Mouse (Mus musculus): ENCODE data around the gene Il4i1. TPM values are rescaled to one million over a fixed set of nuclear protein-coding genes. Genes with fewer than 3 reads are reported as not detected.

Il4i1 gene
- total RNA-seq, 2 experiments from 2014 or later: 1.4 to 2.0 TPM

Small RNA genes lying within 50 kb of the gene (microRNA-seq; reads per million reads assigned to microRNA genes)
- 0 reads per million in 2 experiments for gene Mir707

Other genes starting within 250 kb of the Il4i1 start
- under 1 TPM; 0.50 to 0.59 TPM for gene Napsa, start 244.0 kb upstream of the Il4i1 start, total RNA-seq (2021)
- gene Kcnc3, start 225.7 kb upstream of the Il4i1 start, total RNA-seq (2021): under 1 TPM; 0.38 to 0.43 TPM
- 10 to 100 TPM; 11.8 to 14.3 TPM for gene Myh14, start 145.5 kb upstream of the Il4i1 start, total RNA-seq (2021)
- gene Izumo2, start 107.6 kb upstream of the Il4i1 start, total RNA-seq (2021): not detected
- 10 to 100 TPM; 28.4 to 28.9 TPM for gene Vrk3, start 68.0 kb upstream of the Il4i1 start, total RNA-seq (2021)
- gene Zfp473, start 65.3 kb upstream of the Il4i1 start, total RNA-seq (2021): under 1 TPM; 0.19 to 0.20 TPM
- 10 to 100 TPM; 69.3 to 69.9 TPM for gene Nup62, start 299 bp upstream of the Il4i1 start, total RNA-seq (2021)
- 10 to 100 TPM; 34.9 to 37.2 TPM for gene Atf5, start 271 bp downstream of the Il4i1 start, total RNA-seq (2021)
- gene Akt1s1, start 32.6 kb downstream of the Il4i1 start, total RNA-seq (2021): 10 to 100 TPM; 70.6 to 82.6 TPM
- 10 to 100 TPM; 33.0 to 38.0 TPM for gene Tbc1d17, start 32.7 kb downstream of the Il4i1 start, total RNA-seq (2021)
- gene Pnkp, start 40.8 kb downstream of the Il4i1 start, total RNA-seq (2021): 10 to 100 TPM; 19.6 to 19.9 TPM
- gene Ptov1, start 53.4 kb downstream of the Il4i1 start, total RNA-seq (2021): 100 to 1,000 TPM; 237 to 248 TPM
- 10 to 100 TPM; 74.6 to 76.3 TPM for gene Med25, start 76.3 kb downstream of the Il4i1 start, total RNA-seq (2021)
- 10 to 100 TPM; 10.7 to 10.8 TPM for gene Fuz, start 79.7 kb downstream of the Il4i1 start, total RNA-seq (2021)
- 10 to 100 TPM; 96.9 to 99.4 TPM for gene Ap2a1, start 113.1 kb downstream of the Il4i1 start, total RNA-seq (2021)
- not detected for gene Tsks, start 126.8 kb downstream of the Il4i1 start, total RNA-seq (2021)
- gene Cpt1c, start 158.5 kb downstream of the Il4i1 start, total RNA-seq (2021): 1 to 10 TPM; 4.4 to 5.1 TPM
- gene Prmt1, start 170.2 kb downstream of the Il4i1 start, total RNA-seq (2021): 100 to 1,000 TPM; 306 to 324 TPM
- gene Irf3, start 181.3 kb downstream of the Il4i1 start, total RNA-seq (2021): 10 to 100 TPM; 42.0 to 43.0 TPM
- gene Bcl2l12, start 182.3 kb downstream of the Il4i1 start, total RNA-seq (2021): 10 to 100 TPM; 21.7 to 25.2 TPM
- gene Scaf1, start 200.0 kb downstream of the Il4i1 start, total RNA-seq (2021): 10 to 100 TPM; 78.5 to 80.3 TPM
- gene Rras, start 201.6 kb downstream of the Il4i1 start, total RNA-seq (2021): 10 to 100 TPM; 71.2 to 73.4 TPM
- 10 to 100 TPM; 35.4 to 36.7 TPM for gene Prr12, start 236.5 kb downstream of the Il4i1 start, total RNA-seq (2021)
- gene Nosip, start 246.0 kb downstream of the Il4i1 start, total RNA-seq (2021): 10 to 100 TPM; 31.7 to 34.6 TPM
- gene Prrg2, start 246.3 kb downstream of the Il4i1 start, total RNA-seq (2021): 10 to 100 TPM in 1 of 2 experiments, 1 to 10 TPM in 1; 9.5 to 10.2 TPM

Measured in heart, postnatal 4 days (tissue).